Mouse (Mus musculus): ENCODE results near the gene Btbd11.

Btbd11 gene

DNA sequence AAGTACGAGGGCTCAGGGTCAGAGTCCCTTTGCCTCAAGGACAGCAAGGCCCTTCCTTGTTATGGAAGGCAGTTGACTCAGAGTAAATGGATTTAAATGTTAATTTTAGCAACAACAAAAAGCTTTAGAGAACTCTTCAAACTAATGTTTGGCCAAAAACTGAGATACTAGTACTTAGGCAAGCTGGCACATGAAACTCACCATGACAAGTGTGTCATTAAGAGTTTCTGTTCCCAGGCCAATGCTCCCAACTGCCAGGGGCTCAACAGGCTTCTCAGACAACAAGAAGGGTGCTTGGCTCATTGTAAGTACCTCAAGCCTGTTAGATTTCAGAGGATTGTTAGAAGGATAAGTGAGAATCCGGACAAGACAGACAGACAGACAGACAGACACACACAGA, 204.7 kb downstream of the Btbd11 start:
- no peak for DNase-seq (ENCODE audit: low spot score)

DNA sequence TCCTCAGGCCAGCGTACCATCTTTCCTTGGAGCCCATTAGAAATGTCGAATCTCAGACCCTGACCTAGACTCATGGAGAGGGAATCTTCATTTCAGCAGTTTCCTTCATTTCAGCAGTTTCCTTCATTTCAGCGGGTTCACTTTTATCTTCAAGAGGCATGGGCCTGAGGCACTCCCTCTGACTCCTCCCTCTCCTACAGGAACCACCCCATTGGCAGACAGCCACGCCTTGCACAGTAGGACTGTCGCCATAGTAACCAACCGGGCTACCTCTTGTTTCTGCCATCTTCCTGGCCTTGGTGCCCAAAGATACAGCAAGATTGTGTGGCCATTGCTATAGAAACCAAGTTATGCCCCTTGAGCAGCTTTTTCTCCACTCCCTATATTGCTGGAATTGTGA, 205.4 kb downstream of the Btbd11 start:
- DNase-seq (ENCODE audit: low spot score): peak; percentile 13

DNA sequence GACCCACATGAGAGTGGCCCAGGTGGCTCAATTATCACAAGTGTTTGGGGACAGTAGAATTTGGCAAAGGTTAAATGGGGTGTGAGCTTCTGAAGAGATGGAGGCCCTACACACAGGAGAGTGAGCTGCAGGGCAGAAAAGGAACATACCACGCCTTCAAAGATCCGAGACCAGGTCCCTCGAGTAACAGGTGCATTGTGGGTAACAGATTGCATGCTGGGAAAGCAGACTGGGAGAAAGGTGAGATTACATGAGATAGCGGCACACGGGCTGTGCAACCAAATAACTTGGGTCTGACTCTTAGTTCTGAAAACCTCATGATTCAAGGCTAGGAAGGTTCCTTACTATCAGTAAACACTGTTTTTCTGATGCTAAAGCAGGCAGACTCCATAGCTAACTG, 209.7 kb downstream of the Btbd11 start:
- no peak for DNase-seq (ENCODE audit: low spot score)

DNA sequence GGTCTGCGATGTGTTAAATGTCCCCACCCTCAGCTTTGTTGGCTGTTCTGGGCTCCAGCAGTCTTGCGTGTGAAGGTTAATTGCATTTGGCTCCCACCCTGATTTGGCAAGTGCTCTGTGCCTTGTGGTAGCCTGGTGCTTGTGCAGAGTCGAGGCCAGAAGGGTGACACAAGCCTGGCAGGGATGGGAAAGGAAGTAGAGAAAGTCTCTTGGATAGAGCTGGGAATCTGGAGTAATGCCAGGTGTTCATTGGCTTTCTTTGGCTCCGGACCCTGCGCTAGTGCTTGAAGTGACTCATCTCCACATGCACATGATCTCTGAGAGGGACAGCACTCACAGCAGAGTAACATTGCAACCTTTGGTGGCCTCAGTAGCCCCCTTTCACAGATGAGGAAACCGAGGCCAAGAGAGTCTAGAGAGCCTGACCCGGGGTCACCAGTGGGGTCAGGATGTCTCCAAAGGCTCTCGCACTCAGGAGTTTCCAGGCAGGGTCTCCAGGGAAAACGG, 211.5 kb downstream of the Btbd11 start:
- DNase-seq (ENCODE audit: low spot score): peak; percentile 32

DNA sequence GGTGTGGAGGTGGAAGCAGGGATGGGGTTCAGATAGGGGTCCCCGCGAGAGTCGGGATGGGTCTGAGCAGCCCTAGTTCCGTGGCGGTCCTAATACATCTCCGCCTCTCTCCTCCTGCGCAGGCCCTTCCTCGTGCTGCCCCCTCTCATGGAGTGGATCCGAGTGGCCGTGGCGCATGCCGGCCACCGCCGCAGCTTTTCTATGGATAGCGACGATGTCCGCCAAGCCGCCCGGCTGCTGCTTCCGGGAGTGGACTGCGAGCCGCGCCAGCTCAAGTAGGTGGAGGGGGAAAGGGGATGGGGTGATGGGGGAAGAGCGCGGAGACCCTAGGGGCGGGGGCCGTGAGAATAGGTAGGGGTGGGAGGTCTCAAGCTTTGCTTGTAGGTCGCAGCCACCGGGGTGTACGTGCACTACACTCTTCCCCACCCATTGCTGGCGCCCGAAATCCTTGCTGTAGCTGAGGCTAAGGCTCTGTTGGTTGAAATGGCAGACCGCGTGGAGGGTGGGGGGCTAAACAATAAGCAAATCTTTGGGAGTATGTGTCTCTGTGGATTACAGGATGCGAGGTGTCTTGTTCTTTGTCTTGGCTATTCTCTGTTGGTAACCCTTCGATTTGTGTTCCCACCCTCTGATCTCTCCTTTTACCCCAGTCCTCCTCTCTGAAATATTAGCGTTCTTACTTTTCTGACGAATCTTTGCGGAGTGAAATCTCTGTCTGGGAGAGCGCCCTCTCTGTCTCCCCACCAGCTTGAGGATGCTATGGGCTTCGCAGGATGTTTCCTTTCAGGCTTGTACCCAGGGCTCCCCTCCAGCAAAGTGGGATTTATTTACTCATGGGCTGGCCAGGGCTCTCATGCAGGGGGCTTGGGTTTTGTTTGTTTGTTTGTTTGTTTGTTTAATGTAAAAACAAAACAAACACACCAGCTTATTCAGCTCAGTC, 212.3 kb downstream of the Btbd11 start:
- DNase-seq (ENCODE audit: low spot score): no peak

DNA sequence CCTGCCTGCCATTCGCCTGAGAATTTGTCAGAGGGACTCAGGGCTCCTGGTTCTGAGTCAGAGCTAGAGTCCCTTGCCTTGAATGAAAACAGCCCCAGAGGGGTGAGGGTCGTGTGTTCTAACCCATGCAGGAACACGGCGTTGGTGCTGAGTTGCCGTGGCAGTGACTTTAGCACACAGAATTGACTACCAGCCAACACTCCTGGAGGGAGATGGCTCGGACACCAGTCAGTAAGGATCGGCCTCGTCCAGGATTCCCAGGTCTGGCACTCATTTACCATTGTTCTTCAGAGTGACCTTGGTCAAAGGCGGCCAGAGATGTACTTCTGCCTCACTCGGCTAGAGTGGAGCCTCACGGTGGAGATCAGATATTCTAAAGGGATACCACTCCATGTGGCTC, 215.9 kb downstream of the Btbd11 start:
- DNase-seq (ENCODE audit: low spot score): no peak

DNA sequence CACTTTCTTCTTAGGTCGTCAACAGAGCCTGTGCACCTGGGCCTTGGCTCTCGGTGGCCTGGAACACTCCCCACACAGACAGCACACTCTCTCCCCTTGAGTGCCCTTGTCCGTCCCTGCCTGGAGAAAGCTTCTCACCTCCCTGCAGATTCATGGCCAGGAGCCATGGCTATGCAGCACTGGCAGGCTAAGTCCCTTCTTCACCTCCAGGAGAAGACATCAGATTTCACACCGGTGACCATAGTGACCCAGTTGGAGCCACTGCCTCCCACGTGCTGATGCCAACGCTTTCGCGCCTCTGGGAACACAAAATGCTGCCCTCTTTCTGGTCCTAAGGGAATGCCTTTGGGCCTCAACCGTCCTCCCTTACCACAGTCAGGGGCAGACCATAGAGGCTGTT, 217.9 kb downstream of the Btbd11 start:
- no peak for DNase-seq (ENCODE audit: low spot score)

DNA sequence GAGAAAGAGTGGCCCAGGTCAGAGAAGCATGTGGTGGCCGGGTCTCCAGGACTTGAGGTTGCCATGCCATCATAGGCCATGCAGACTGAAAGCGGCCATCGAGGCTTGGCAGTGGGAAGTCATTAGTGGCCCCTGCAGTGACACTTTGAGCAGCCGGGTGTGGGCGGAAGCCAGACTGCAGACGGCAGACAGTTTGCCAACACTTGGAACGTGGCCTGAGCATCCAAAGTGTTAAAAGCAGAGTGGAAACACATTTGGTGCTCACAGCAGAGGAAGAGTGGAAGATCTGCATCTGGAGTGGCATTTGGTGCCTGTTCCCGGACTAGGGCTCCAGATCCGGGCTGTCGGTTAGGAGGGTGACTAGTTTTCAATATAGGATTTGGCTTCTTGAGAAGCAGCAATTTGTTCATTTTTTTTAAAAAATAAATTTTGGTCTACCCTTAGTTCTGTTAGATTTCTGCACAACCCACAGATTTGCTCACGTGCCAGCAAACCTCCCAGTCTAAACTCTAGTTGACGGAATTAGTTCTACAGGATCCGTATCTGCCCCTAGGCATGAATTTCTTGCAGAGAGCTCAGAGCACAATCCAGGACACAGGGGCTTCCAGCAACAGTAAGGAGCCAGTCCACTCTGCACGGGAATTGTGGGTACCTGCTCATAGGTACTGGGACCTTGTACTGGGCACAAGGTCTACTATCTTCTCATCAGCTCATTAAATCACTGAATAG, 222.1 kb downstream of the Btbd11 start:
- no peak for DNase-seq (ENCODE audit: low spot score)

DNA sequence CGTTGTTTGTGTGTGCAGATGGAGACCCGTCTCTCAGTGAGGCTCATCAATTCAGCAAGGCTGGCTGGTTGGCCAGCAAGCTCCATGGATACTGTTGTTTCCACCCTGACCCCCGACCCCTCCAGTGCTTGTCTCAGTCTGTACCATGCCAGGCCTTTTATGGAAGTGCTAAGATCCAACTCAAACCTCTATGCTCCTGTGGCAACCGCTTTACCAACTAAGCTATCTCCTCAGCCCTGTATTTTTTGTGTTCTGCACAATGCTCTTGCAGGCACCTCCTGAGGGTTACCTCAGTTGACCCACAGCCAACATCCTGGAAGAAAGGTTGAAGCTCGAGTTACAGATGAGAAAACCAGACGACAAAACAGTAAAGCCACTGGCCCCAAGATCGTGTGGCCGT, 230.5 kb downstream of the Btbd11 start:
- no peak for DNase-seq (ENCODE audit: low spot score)

DNA sequence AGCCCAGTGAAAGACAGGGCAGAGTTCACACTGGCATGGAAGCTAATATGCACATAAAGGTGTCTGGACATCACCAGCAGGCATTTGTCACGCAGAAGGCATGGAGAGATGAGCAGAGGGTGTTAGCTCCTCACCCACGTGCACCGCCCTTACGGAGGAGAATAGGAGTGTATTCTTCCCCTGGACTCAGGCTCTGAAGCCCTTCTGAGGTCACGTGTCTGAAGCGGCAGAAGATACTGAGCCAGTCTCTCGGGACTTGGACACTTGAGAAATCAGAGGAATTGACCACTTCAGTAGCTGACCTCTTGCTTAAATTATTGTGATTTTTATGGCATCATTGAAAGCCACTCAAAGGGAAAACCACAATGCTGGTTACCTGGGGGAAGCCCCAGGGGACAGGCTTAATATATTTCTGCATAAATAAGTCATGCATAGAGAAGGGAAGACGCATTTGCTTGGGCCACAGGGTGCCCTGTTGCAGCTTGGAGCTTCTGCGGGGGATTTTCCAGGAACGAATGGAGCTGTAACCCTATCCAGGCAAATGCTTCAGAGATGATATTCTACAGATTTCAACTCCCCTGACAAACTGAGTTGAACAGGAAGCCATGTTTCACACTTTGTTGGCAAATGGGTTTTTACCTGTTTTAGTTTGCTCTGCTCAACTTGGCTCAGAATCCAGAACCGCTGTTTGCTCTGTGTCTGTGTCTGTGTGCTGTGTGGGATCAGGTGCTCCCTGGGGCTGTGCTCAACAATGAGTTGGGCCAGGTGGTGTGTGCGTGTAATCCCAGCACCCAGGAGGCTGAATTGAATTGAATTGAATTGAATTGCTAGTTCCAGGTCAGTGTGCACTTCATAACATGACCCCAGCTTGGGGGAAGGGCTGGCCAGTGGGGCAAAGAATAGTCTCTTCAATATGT, 231.1 kb downstream of the Btbd11 start:
- no peak for DNase-seq (ENCODE audit: low spot score)

DNA sequence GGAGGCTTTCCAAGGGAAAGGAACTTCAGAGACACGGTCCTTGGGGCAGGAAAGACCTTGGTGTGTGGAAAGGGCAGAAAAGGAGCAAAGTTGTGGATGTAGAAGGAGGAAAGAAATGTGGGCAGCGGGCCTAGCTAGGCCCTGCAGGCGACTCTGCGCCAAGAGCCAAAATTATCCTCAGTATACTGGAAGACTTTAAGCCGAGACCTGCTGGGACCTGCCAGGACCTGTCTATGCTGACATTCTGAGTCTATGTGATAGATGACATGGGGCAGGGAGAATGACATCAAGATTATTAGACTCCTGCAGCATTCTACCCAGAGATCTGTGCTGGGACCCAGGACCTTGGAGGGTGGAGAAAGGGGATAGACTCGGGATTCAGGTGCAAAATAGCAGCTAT, 234.5 kb downstream of the Btbd11 start:
- no peak for DNase-seq (ENCODE audit: low spot score)

DNA sequence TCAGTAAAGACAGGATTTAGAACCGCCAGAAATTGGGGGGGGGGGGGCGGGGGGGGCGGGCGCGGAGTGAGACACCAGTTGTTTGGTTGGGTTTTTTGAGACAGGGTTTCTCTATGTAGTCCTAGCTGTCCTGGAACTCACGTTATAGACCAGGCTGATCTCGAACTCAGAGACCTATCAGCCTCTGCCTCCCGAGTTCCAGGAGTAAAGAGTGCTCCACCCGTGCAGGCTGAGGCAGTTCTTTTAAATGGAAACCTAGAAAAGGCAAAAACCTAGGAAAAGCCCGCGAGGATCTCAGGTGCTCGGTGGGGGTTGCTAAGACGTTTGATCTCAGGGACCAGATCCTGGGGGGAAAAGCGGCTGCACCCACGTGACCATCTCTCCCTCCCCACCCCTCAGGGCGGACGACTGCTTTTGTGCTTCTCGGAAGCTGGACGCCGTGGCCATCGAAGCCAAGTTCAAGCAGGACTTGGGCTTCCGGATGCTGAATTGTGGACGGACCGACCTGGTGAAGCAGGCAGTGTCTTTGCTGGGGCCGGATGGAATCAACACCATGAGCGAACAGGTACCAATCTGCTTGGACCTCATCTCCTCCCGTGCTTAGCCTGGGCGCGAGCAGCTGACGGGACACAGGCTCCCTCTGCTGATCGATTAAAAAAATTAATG, 238.0 kb downstream of the Btbd11 start:
- DNase-seq (ENCODE audit: low spot score): peak; percentile 16

DNA sequence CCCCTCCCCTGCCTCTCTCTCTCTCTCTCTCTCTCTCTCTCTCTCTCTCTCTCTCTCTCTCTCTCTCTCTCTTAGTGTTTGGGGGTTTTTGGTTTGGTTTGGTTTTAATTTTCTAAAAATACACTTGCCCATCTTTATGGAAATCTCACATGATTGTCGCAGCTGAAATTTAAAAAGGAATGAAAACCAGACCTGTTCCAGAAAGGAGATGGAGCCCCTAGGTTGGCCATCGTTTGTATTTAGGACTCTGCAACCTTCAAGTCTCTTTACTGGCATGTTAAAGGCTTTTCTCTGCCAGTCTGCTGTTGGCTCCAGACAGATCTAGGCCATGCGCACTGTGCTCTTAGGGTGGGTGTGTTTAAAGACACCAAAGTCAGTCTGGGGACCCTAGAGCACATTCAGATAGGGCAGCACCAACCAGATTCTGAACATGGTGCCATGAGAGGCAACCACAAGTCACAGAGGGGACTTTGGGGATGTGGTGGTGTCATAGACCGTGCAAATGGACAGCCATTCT, 238.6 kb downstream of the Btbd11 start:
- no peak for DNase-seq (ENCODE audit: low spot score)

DNA sequence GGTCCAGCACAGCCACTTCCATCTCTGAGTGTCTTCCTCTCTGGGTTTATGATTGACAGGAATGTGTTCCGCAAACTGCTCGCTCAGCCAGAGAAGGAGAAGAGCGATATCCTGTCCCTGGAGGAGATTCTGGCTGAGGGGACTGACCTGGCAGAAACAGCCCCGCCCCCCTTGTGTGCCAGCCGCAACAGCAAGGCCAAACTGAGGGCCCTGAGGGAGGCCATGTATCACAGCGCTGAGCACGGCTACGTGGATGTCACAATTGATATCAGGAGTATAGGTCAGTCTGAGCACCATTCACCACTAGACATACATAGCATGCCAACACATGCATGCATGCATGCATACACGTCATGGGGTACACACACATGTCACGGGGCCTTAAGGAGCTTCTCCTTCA, 245.4 kb downstream of the Btbd11 start:
- no peak for DNase-seq (ENCODE audit: low spot score)

DNA sequence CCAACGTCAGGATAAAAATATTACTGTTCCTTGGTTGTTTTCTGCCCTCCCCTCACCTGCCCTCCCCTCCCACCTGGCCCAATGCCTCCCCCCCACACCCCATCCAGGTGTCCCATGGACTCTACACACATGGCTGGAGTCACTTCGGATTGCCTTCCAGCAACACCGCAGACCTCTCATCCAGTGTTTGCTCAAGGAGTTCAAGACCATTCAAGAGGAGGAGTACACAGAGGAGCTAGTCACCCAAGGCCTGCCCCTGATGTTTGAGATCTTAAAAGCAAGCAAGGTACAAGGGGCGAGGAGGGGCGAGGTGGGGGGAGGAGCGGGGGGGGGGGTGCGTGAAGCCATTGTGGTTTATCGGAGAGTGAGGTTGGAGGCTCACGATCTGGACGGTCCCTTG, 247.0 kb downstream of the Btbd11 start:
- DNase-seq (ENCODE audit: low spot score): no peak

DNA sequence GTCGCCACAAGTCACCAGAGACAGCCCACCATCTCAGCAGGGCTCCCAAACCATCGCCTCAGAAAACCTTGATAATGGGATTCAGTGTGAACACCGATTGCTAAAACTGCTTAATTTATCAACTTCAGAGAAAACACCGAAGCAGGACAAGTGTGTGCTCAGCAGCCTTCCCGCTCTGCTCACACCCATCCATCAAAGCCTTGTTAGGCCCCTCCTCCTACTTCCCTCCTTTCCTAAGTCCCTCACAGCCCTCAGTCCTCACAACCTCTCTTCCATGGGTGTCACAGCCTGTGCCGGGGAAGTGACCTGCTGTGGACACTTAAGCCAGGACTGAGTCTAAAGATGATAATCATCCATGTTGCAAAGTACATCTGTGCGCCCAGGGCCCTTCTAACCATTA, 251.0 kb downstream of the Btbd11 start:
- no peak for DNase-seq (ENCODE audit: low spot score)

DNA sequence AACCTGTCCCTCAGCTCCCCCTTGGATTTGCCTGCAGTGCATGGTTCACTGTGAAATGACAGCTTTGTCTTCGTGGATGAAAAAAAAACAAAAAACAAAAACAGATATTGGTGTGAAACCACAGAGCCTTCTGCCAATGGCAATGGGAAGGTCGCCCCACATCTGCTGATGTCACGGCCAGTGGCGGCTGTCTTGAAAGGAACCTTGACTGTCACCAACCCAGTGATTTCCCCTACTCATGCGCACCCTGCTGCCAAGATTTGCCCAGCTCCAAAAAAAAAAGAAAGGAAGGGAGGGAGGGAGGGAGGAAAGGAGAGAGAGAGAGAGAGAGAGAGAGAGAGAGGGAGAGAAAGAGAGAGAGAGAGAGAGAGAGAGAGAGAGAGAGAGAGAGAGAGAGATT, 251.5 kb downstream of the Btbd11 start:
- DNase-seq (ENCODE audit: low spot score): no peak

DNA sequence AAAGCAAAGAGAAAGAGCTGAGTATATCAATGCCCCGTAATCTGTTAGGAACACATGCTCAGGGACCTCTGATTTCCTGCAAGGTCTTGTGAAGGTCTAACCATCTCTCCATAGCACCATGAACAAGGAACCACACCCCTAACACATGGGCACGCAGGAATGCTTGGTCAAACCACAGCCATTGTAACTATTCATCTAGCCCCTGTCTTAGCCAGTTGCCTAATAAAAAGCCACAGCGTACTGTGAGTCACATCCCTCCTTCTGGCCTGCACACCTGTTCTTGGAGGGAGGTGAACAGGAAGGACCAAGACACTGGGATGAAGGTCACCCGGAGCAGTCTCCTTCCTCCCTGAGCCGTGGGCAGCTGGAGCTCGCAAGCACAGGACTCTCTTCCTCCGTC, 253.0 kb downstream of the Btbd11 start:
- DNase-seq (ENCODE audit: low spot score): no peak

DNA sequence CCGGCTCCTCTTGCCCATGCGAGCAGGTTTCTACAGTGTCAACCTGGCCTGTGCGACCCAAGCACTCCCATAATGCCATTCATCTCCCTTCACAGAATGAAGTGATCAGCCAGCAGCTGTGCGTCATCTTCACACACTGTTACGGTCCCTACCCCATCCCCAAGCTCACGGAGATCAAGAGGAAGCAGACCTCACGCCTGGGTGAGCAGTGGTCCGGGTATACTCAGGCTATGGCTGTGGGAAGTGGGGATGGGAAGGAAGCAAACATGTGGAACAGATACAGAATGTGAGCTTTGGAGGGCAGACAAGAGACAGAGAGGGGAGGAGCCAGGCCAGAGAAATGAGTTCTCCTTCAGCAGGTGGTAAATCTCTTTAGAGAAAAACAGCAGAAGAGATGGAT, 253.8 kb downstream of the Btbd11 start:
- no peak for DNase-seq (ENCODE audit: low spot score)

DNA sequence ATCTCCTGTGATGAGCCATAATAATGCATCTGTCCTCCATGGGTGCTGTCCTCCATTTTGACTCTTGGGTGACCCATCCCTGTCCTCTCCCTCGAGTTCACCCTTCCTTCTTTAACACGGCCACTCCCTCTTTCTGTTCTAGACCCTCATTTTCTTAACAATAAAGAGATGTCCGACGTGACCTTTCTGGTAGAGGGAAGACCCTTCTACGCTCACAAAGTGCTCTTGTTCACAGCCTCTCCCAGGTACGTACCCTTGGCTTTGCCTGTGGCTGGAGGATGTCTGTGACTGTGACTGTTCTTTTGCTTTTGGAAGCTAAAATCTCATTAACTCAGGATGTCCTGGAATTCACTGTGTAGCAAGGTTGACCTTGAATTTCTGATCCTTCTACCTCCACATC, 258.7 kb downstream of the Btbd11 start:
- no peak for DNase-seq (ENCODE audit: low spot score)

DNA sequence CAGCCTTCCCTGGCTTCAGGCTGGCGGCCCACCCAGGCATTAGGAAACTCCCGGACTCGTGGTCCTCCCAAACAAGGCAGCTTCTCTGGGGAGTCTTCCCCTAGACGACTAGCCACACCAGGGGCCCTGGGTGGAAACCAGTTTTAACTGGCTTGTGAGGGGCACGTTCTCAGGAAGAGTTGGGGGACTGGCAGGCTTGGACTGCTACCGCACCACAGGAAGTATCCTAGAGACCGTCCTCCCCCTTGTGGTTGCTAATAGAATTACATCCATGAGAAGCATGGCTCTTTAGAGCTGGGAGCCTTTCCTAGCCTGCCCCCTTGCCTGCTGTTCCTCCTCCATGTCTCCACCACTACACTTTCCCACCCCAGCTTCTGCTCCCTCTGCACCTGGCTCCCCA, 265.1 kb downstream of the Btbd11 start:
- DNase-seq (ENCODE audit: low spot score): peak; percentile 21
